Mouse (Mus musculus) C2C12 (cell line): ENCODE data around the gene Pdzrn3. TPM values are rescaled to one million over a fixed set of nuclear protein-coding genes. Genes with fewer than 3 reads are reported as not detected.

Experiments
- H3K27me3 ChIP-seq: one replicate; pipeline ENCODE4 v1.6.1; 2011; ENCODE audit not compliant: control insufficient read depth, insufficient read depth, insufficient read length
- H3K36me3 ChIP-seq: one replicate; pipeline ENCODE4 v1.6.1; 2011; ENCODE audit not compliant: control insufficient read depth, insufficient read depth
- H3K4me3 ChIP-seq: one replicate; pipeline ENCODE4 v1.5.1; 2011; ENCODE audit warnings: mild to moderate bottlenecking, control low read depth; ENCODE audit not compliant: poor library complexity, insufficient read depth, severe bottlenecking
- H3K79me2 ChIP-seq: one replicate; pipeline ENCODE4 v1.6.1; 2011; ENCODE audit not compliant: control insufficient read depth, insufficient read depth
- H3K79me3 ChIP-seq: one replicate; pipeline ENCODE4 v1.6.1; 2011; ENCODE audit warnings: low read depth, control low read depth
- H3ac ChIP-seq: one replicate; pipeline ENCODE3; 2011; ENCODE audit warnings: low read depth; ENCODE audit not compliant: control insufficient read depth, insufficient read length
- CEBPB ChIP-seq: IDR thresholded peaks from one replicate; pipeline ENCODE4 v1.6.1; 2011; ENCODE audit warnings: low read depth, mild to moderate bottlenecking, control low read depth, moderate library complexity
- CTCF ChIP-seq: IDR thresholded peaks from one replicate; pipeline ENCODE4 v1.5.1; 2011; ENCODE audit not compliant: control insufficient read depth, insufficient read depth, insufficient read length
- FOSL1 ChIP-seq: IDR thresholded peaks from one replicate; pipeline ENCODE4 v1.8.0; 2011; ENCODE audit warnings: mild to moderate bottlenecking, low read length; ENCODE audit not compliant: poor library complexity, insufficient read depth, severe bottlenecking
- MAX ChIP-seq: IDR thresholded peaks from one replicate; pipeline ENCODE4 v1.6.1; 2011; ENCODE audit warnings: mild to moderate bottlenecking, control low read depth
- MYOD1 ChIP-seq: IDR thresholded peaks from one replicate; pipeline ENCODE4 v1.6.1; 2011; ENCODE audit warnings: low read depth; ENCODE audit not compliant: control insufficient read depth, insufficient read length
- MYOG ChIP-seq: IDR thresholded peaks from one replicate; pipeline ENCODE4 v1.6.1; 2011; ENCODE audit not compliant: control insufficient read depth, insufficient read length; ENCODE audit errors: extremely low read depth
- USF1 ChIP-seq: IDR thresholded peaks from one replicate; pipeline ENCODE4 v1.6.1; 2011; ENCODE audit warnings: low read depth, mild to moderate bottlenecking, control low read depth, moderate library complexity
- polyA plus RNA-seq: library from polyadenylated mRNA; unstranded; fragments of >200 nt; fragmentation: generic; extraction: Trizol; gene quantifications from one replicate; pipeline ENCODE4 v1.2.1, GENCODE M21; 2012; ENCODE audit warnings: missing spikeins

Gene Pdzrn3
- polyA plus RNA-seq, 1 experiment, result 10.5 TPM

GRCm38 (mm10) chr6:101307964-101308531, 69.6 kb downstream of the Pdzrn3 start:
- H3ac ChIP-seq, result no peak overlapping the region
- no peaks in the 10 kb centered on the region for H3K79me3 ChIP-seq
- TF ChIP-seq CEBPB (no peak), CTCF (no peak), MYOD1 (no peak), USF1 (no peak), MAX (no peak), MYOG (no peak)
- H3K27me3 ChIP-seq, result no peaks in the 10 kb centered on the region
- H3K79me2 ChIP-seq, result no peaks in the 10 kb centered on the region
- no peak overlapping the region for H3K4me3 ChIP-seq
- no peaks in the 10 kb centered on the region for H3K36me3 ChIP-seq

DNA sequence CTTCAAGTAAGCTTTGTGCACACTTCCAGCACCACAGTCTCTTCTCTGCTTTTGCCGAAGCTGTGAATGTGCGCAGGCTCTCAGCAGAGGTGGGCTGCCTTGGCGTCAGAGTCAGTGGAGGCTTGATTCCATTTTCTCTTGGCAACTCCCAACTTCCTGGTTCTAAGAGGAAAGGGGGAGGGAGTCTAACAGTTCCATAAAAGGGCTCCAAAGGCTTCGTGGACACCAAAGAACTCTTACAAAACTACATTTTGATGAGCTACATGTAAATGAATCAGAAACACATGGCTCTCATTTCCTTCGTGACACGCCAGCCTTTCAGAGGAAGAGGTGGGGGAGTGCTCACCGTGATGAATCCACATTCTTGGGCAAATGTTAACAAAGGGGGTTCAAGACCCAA, 70.9 kb downstream of the Pdzrn3 start:
- H3K79me3 ChIP-seq, result no peaks in the 10 kb centered on the region
- H3ac ChIP-seq, result no peak overlapping the region
- H3K4me3 ChIP-seq, result no peak overlapping the region
- TF ChIP-seq USF1 (no peak), FOSL1 (no peak), MYOD1 (no peak), MAX (no peak), CTCF (no peak), CEBPB (no peak), MYOG (no peak)
- H3K79me2 ChIP-seq, result no peaks in the 10 kb centered on the region
- no peaks in the 10 kb centered on the region for H3K36me3 ChIP-seq
- H3K27me3 ChIP-seq, result no peaks in the 10 kb centered on the region

DNA sequence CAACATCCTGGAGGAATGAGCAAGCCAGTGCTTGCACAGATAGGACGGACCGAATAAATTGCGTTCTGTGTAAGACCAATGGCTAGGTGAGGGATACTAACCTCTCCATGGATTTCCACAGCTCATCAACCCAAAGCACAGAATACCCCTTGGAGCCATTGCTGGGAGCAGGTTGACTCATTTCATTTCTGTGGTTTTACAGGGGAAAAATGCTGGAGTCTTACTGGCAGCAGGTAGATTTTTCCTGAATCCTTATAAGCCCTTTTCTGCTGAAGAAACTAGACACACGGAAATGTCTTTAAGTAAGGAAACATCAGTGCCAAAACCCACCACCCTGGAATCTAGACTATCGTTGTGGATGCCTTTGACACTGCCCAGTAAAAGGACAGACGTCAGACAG, 72.2 kb downstream of the Pdzrn3 start:
- TF ChIP-seq USF1, result no peak
- TF ChIP-seq MYOG, result no peak
- TF ChIP-seq MAX, result no peak
- Histone ChIP-seq H3ac (no peak overlapping the region), H3K36me3 (no peaks in the 10 kb centered on the region), H3K79me3 (no peaks in the 10 kb centered on the region), H3K27me3 (no peaks in the 10 kb centered on the region), H3K79me2 (no peaks in the 10 kb centered on the region), H3K4me3 (no peak overlapping the region)

DNA sequence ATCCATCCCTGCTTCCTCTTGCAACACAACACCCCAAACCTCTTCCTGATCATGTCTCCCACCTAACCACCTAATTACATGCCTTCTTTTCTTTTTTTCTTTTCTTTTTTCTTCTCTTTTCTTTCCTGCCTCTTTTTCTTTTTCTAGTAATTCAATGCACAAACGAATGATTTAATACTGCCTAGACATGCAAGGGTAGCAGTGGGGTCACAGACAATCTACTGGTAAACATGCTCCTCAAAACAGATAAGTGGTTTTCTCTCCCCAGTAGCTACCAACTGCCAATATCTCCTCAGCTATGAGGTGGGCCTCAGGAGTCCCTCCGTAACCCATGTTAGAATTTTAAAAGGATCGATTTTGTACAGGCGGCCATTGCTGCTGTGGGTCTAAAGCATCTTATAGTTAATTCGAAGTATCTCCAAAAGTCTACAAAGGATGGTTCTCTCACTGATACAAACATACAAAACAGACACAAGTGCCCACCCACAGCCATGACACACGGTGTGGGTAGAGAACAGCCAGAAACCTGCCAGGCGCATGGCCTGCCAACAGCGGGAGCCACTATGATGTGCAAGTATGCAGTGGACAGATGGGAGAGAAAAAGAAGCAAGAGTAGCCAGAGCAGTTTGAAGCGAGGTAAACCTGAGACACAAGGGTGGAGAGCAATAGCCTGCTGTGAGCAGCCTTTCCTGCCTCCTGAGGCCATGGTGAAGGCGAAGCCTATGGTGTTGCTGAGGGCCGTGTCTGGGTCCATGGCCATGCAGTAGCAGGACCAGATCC, 73.5 kb downstream of the Pdzrn3 start:
- no peak overlapping the region for H3K4me3 ChIP-seq
- no peaks in the 10 kb centered on the region for H3K79me3 ChIP-seq
- no peak for TF ChIP-seq MYOD1
- TF ChIP-seq USF1, result no peak
- TF ChIP-seq FOSL1, result no peak
- no peak for TF ChIP-seq CEBPB
- no peak for TF ChIP-seq CTCF
- TF ChIP-seq MYOG, result no peak
- TF ChIP-seq MAX, result no peak
- no peaks in the 10 kb centered on the region for H3K27me3 ChIP-seq
- H3ac ChIP-seq, result no peak overlapping the region
- no peaks in the 10 kb centered on the region for H3K79me2 ChIP-seq
- H3K36me3 ChIP-seq, result peaks cover 2% of the 10 kb centered on the region

- Histone ChIP-seq H3ac (no peak overlapping the region), H3K36me3 (peaks cover 2% of the 10 kb centered on the region), H3K79me3 (no peaks in the 10 kb centered on the region), H3K27me3 (no peaks in the 10 kb centered on the region), H3K79me2 (no peaks in the 10 kb centered on the region), H3K4me3 (no peak overlapping the region)
- TF ChIP-seq MYOD1 (no peak), MAX (no peak), CEBPB (no peak), CTCF (no peak), FOSL1 (no peak), USF1 (no peak), MYOG (no peak)
These were observed 74.2 kb downstream of the Pdzrn3 start for GRCm38 (mm10) chr6:101303501-101303900.

GRCm38 (mm10) chr6:101301154-101301553, 76.5 kb downstream of the Pdzrn3 start:
- no peaks in the 10 kb centered on the region for H3K27me3 ChIP-seq
- H3K79me3 ChIP-seq, result no peaks in the 10 kb centered on the region
- peaks cover 2% of the 10 kb centered on the region for H3K36me3 ChIP-seq
- H3K79me2 ChIP-seq, result no peaks in the 10 kb centered on the region
- no peak overlapping the region for H3K4me3 ChIP-seq
- TF ChIP-seq CTCF (no peak), FOSL1 (no peak), MYOD1 (no peak), MYOG (no peak), CEBPB (no peak), USF1 (no peak), MAX (no peak)
- H3ac ChIP-seq, result no peak overlapping the region
